Mouse (Mus musculus) intestine, postnatal 0 days (tissue): ENCODE measurements around the gene Nrn1l. TPM values are rescaled to one million over a fixed set of nuclear protein-coding genes. Genes with fewer than 3 reads are reported as not detected.

Source experiments
- ATAC-seq: fragments of 200-750 bp; cut with Nextera tagmentation; 2 replicates; pipeline ENCODE4 v1.8.0; 2017; ENCODE audit warnings: mild to moderate bottlenecking, moderate TSS enrichment, moderate library complexity
- H3K27ac ChIP-seq: fragments of 300-500 bp; sonication (generic); 2 replicates; pipeline ENCODE4 v1.5.1; 2014; ENCODE audit warnings: mild to moderate bottlenecking, low read depth, low read length, moderate library complexity
- H3K27me3 ChIP-seq: fragments of 300-500 bp; sonication (generic); replicated peaks from 2 replicates; pipeline ENCODE4 v1.6.1; 2014; ENCODE audit warnings: low read length, mixed read lengths; ENCODE audit not compliant: control insufficient read depth, insufficient read depth
- H3K36me3 ChIP-seq: fragments of 300-500 bp; sonication (generic); 2 replicates; pipeline ENCODE4 v1.6.1; 2014; ENCODE audit warnings: mild to moderate bottlenecking, moderate library complexity; ENCODE audit not compliant: control insufficient read depth, insufficient read depth
- H3K4me1 ChIP-seq: fragments of 300-500 bp; sonication (generic); replicated peaks from 2 replicates; pipeline ENCODE4 v1.6.1; 2014; ENCODE audit warnings: antibody characterized with exemption, low read length, mixed read lengths; ENCODE audit not compliant: control insufficient read depth, insufficient read depth
- H3K4me2 ChIP-seq: fragments of 300-500 bp; sonication (generic); replicated peaks from 2 replicates; pipeline ENCODE4 v1.6.1; 2014; ENCODE audit warnings: low read depth, mild to moderate bottlenecking, moderate library complexity
- H3K4me3 ChIP-seq: fragments of 300-500 bp; sonication (generic); 2 replicates; pipeline ENCODE4 v1.5.1; 2014; ENCODE audit warnings: low read depth, low read length
- H3K9ac ChIP-seq: fragments of 300-500 bp; sonication (generic); 2 replicates; pipeline ENCODE4 v1.6.1; 2014; ENCODE audit warnings: mild to moderate bottlenecking, low read depth, low read length
- H3K9me3 ChIP-seq: fragments of 300-500 bp; sonication (generic); 2 replicates; pipeline ENCODE4 v1.6.1; 2016; ENCODE audit warnings: mixed run types; ENCODE audit not compliant: control insufficient read depth
- CTCF ChIP-seq: sonication (generic); IDR thresholded peaks from 2 replicates; pipeline ENCODE4 v1.5.1; 2016; ENCODE audit warnings: low read depth, mild to moderate bottlenecking, control low read depth, antibody characterized with exemption, moderate library complexity
- WGBS: fragments of 180-500 bp; shearing (Covaris S2); extraction: QIAGEN DNeasy Blood & Tissue Kit; methylation state at CpG from one replicate; pipeline ENCODE4 v1.1.7; 2014; 5-methylcytosine and 5-hydroxymethylcytosine counted together
- polyA plus RNA-seq: library from polyadenylated mRNA; unstranded; fragments of >200 nt; fragmentation: Nextera tagmentation; extraction: Ambion mirVana; gene quantifications from 2 replicates; pipeline ENCODE4 v1.2.1, GENCODE M21; 2015

Nrn1l gene
- polyA plus RNA-seq, 1 experiment from 2014 or later: not detected

DNA sequence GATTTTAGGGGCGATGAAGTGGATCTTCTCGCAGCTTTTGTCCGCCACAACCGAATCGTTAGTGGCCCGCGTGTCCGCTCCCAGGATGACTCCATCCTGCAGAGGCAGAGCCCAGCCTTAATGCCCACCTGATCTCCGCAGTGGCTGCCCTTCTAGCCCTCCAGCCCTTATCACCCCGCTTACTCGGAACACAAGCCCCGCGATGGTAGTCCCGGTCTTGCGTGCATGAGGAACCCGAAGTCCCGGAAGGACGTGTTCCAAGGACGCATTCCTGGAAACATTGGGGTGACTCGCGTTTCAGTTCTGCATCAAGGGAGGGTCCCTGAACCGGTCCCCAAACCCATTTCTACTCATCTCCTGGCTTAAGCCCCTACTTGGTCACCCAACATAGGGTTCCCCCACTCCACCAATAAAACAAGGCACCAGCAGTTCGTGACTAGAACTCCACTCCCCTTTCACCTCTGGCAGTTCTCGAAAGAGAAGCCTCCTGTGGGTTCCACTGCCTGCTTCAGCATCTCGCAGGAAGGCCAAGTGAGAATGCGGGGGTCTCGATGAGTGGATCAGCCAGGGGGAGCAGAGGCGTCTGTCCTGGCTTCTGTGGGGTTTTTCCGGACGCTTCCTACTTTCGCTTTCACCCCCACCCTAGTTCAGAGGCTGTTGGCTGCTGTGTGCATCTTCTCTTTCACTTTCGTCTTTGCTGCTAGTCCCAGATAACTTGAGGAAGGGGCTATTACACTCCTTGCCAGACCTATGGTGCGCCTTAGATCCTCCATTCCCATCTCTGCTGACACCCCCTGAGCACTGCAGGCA is 44.3 kb downstream of the Nrn1l start:
- H3K4me1 ChIP-seq: no peaks in the 10 kb centered on the region
- H3K9ac ChIP-seq: peak overlapping the region; percentile 74
- peak overlapping the region; percentile 85 for H3K27ac ChIP-seq
- WGBS: under 1% methylated on average over 33 of the region's 33 CpGs
- peak overlapping the region; percentile 92 for H3K4me2 ChIP-seq
- TF ChIP-seq CTCF: 0 out of 2 replicates have a peak, but pooled peaks have one; percentile 2
- no peaks in the 10 kb centered on the region for H3K9me3 ChIP-seq
- H3K36me3 ChIP-seq: peaks cover 23% of the 10 kb centered on the region; the same call in 1 of the 2 replicates
- H3K27me3 ChIP-seq: no peaks in the 10 kb centered on the region
- peak; percentile 41 for ATAC-seq
- H3K4me3 ChIP-seq: peak overlapping the region; percentile 93

DNA sequence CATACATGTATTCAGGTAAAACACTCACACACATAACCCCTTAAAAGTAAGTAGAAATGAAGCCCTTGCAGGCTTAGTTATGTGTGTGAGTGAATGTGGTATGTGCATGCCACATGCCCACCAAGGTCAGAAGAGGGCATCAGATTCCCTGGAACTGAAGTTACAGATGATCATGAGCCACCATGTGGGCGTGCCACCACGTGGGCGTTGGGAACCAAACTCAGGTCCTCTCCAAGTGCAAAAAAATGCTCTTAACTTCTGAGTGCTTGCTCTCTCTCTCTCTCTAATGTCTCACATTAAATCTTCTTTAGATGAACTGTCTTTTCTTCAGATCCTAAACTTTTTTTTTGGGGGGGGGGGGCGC is 44.9 kb downstream of the Nrn1l start, which contains the start of gene Psmb10:
Gene Psmb10 (minus strand): TSS at position 139 of the 364 bp plus-strand sequence.
- no peak for ATAC-seq
- TF ChIP-seq CTCF: no peak; the same call in 1 of the 2 replicates
- Histone ChIP-seq H3K27me3 (no peaks in the 10 kb centered on the region), H3K36me3 (peaks cover 23% of the 10 kb centered on the region), H3K9me3 (no peaks in the 10 kb centered on the region), H3K4me1 (no peaks in the 10 kb centered on the region), H3K27ac (peak within 1 kb of the TSS; percentile 85), H3K4me3 (peak within 1 kb of the TSS; percentile 93), H3K9ac (peak within 1 kb of the TSS; percentile 74), H3K4me2 (peak within 1 kb of the TSS; percentile 92)
- 9% methylated on average over 4 of the region's 4 CpGs for WGBS

DNA sequence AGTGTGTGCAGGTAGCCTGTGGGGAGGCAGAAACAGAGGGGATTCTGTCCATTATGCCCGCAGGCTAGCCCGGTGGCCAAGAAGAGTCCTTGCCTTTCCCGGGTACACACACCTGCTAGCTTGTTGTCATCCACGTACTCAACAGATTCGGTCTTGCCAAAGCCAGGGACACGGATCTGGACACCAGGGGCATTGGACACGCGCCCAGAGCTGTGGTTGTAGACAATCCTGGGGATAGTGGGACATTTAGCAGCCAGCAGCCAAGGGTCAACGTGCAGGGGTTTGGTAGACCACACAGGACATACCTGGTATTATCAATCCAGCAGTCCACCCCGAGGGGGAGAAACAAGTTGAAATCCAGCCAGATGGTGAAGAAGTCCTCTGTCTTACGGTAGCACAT is 48.7 kb downstream of the Nrn1l start:
- no peak overlapping the region for H3K27ac ChIP-seq
- peaks cover 23% of the 10 kb centered on the region for H3K36me3 ChIP-seq
- no peak overlapping the region for H3K4me2 ChIP-seq
- H3K4me1 ChIP-seq: no peaks in the 10 kb centered on the region
- no peak overlapping the region for H3K4me3 ChIP-seq
- H3K9me3 ChIP-seq: no peaks in the 10 kb centered on the region
- no peak overlapping the region for H3K9ac ChIP-seq
- no peaks in the 10 kb centered on the region for H3K27me3 ChIP-seq
- 94% methylated on average over 11 of the region's 11 CpGs for WGBS
- no peak for TF ChIP-seq CTCF
- no peak for ATAC-seq

DNA sequence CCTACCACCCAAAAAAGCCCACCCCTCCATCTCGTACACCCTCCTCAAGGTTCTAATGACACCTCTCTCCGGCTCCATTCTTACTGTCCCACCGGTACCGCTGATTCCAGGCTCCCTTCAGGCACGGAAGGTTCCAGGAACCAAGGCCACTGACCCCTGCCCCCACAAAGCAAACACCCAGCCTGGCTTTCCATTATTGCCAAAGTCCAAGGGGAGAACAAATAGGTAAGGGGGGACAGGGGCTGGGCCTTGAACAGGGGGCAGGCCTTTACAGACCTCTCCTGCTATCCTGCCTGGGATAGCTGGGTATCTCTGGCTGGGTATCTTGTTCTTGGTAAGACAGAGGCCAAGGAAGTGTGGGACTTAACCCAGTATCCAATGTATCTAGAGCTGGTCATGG is 49.2 kb downstream of the Nrn1l start:
- Histone ChIP-seq H3K9ac (no peak overlapping the region), H3K27me3 (no peaks in the 10 kb centered on the region), H3K36me3 (peaks cover 28% of the 10 kb centered on the region), H3K9me3 (no peaks in the 10 kb centered on the region), H3K4me3 (no peak overlapping the region), H3K4me2 (no peak overlapping the region), H3K27ac (no peak overlapping the region), H3K4me1 (no peaks in the 10 kb centered on the region)
- no peak for ATAC-seq
- WGBS: 82% methylated on average over 5 of the region's 5 CpGs
- no peak for TF ChIP-seq CTCF

DNA sequence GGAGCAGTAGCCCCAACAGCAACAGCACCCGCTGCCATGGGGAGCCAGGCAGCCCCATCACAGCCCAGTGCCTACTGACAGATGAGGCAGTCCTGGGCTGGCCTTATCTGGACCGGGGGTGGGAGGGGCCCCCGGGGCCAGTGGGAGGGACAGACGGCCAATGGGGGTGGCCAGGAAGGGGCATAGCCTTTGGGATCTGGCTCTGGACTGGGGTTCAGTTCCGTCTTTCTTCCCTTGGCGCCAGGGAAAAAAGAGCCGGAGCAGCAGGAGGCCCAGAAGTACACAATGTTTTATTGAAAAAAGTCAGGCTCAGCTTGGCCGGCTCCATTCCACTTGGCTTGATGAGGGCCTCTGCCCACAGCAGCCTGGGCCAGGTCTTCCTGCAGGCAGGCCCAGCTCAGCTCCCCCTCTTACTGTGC is 50.0 kb downstream of the Nrn1l start, which contains the start of gene Lcat:
Gene Lcat (minus strand): TSS at position 62 of the 419 bp plus-strand sequence.
- no peak for TF ChIP-seq CTCF
- Histone ChIP-seq H3K4me2 (no peak within 1 kb of the TSS), H3K27me3 (no peaks in the 10 kb centered on the region), H3K9me3 (no peaks in the 10 kb centered on the region), H3K27ac (no peak within 1 kb of the TSS), H3K36me3 (peaks cover 36% of the 10 kb centered on the region), H3K4me3 (no peak within 1 kb of the TSS), H3K4me1 (no peaks in the 10 kb centered on the region), H3K9ac (no peak within 1 kb of the TSS)
- WGBS: 81% methylated on average over 8 of the region's 8 CpGs
- ATAC-seq: no peak

Other genes starting within 250 kb of the Nrn1l start
- gene Carmil2, start 207.3 kb upstream of the Nrn1l start, polyA plus RNA-seq: 0.73 and 0.77 TPM in 2 replicates
- gene Acd, start 192.5 kb upstream of the Nrn1l start, polyA plus RNA-seq: 35.4 and 35.5 TPM in 2 replicates
- gene Pard6a, start 192.4 kb upstream of the Nrn1l start, polyA plus RNA-seq: 8.8 and 9.7 TPM in 2 replicates
- not detected in 2 replicates for gene 4933405L10Rik, start 185.9 kb upstream of the Nrn1l start, polyA plus RNA-seq
- 3.8 and 3.9 TPM in 2 replicates for gene Enkd1, start 185.4 kb upstream of the Nrn1l start, polyA plus RNA-seq
- 4.0 and 4.4 TPM in 2 replicates for gene Gfod2, start 134.9 kb upstream of the Nrn1l start, polyA plus RNA-seq
- 4.1 and 4.6 TPM in 2 replicates for gene Ranbp10, start 66.2 kb upstream of the Nrn1l start, polyA plus RNA-seq
- not detected in 2 replicates for gene Tsnaxip1, start 65.8 kb upstream of the Nrn1l start, polyA plus RNA-seq
- 8.5 and 9.3 TPM in 2 replicates for gene Cenpt, start 40.3 kb upstream of the Nrn1l start, polyA plus RNA-seq
- gene Thap11, start 38.4 kb upstream of the Nrn1l start, polyA plus RNA-seq: 28.3 and 29.2 TPM in 2 replicates
- 87.7 and 97.3 TPM in 2 replicates for gene Nutf2, start 33.0 kb upstream of the Nrn1l start, polyA plus RNA-seq
- 9.8 and 11.5 TPM in 2 replicates for gene Edc4, start 12.7 kb upstream of the Nrn1l start, polyA plus RNA-seq
- gene Pskh1, start 6.9 kb downstream of the Nrn1l start, polyA plus RNA-seq: 11.0 and 12.5 TPM in 2 replicates
- 0.63 and 1.4 TPM in 2 replicates for gene Ctrl, start 40.3 kb downstream of the Nrn1l start, polyA plus RNA-seq
- gene Psmb10, start 44.9 kb downstream of the Nrn1l start, polyA plus RNA-seq: 186 and 204 TPM in 2 replicates
- 0.20 and 0.37 TPM in 2 replicates for gene Lcat, start 49.8 kb downstream of the Nrn1l start, polyA plus RNA-seq
- 6.8 and 8.0 TPM in 2 replicates for gene Slc12a4, start 72.5 kb downstream of the Nrn1l start, polyA plus RNA-seq
- not detected in 2 replicates for gene Dpep3, start 85.9 kb downstream of the Nrn1l start, polyA plus RNA-seq
- gene Dus2, start 97.8 kb downstream of the Nrn1l start, polyA plus RNA-seq: 7.6 and 8.3 TPM in 2 replicates
- not detected in 2 replicates for gene Dpep2nb, start 112.4 kb downstream of the Nrn1l start, polyA plus RNA-seq
- 7.5 and 8.5 TPM in 2 replicates for gene Ddx28, start 118.3 kb downstream of the Nrn1l start, polyA plus RNA-seq
- gene Nfatc3, start 165.3 kb downstream of the Nrn1l start, polyA plus RNA-seq: 3.1 and 4.1 TPM in 2 replicates
- 9.2 and 11.0 TPM in 2 replicates for gene Esrp2, start 243.4 kb downstream of the Nrn1l start, polyA plus RNA-seq